Mouse (Mus musculus): ENCODE measurements around the gene Sox1. TPM values are rescaled to one million over a fixed set of nuclear protein-coding genes. Genes with fewer than 3 reads are reported as not detected.

The Sox1 gene
- polyA plus RNA-seq, 1 experiment from 2014 or later, result 2.5 TPM

GRCm38 (mm10) chr8:12383979-12384890 lies 10.9 kb upstream of the Sox1 start:
- H3K27me3 ChIP-seq (ENCODE audit: insufficient read depth, poor library complexity, severe bottlenecking), result peaks cover 100% of the 10 kb centered on the region
- peak; percentile 69 for DNase-seq (ENCODE audit: low spot score)
- under 1% methylated on average over 34 of the region's 34 CpGs for WGBS
- H3K4me1 ChIP-seq (replicated peaks), result peaks cover 61% of the 10 kb centered on the region
- peak overlapping the region; percentile 87 for H3K27ac ChIP-seq
- no peaks in the 10 kb centered on the region for H3K9me3 ChIP-seq
- H3K36me3 ChIP-seq, result no peaks in the 10 kb centered on the region
- H3K4me3 ChIP-seq, result peak overlapping the region; percentile 56

DNA sequence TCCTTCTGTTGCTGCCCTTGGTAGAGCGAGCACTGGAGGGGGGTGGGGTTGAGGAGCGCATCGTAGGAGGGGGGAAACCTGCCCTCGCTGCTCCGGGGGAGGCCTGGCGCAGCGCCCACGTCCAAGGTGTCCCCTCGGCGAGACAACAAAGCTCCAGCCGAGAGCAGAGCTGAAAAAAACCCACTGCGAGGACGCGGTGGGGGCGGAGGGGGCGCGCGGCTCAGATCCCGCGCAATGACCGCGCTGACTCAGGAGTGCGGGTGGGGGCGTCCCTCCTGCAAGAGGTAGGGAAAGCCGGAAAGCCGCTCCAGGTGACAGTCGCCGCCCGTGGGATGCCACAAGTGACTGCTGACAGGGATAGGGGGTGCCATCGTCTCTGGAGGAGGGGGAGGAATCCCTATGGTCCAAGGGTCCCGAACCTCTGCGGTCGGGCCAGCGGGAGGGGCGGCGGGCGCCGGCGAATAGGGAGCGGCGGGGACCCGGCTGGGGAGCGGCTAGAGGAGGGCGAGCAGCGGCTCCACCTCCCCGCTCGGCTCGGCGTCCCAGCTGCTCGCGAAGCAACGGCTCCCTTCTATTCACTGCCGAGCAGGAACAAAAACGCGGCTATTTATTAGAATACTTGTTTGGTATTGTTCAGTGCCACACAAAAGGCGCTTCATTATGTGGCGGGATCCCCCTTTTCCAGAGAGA lies 10.0 kb upstream of the Sox1 start:
- WGBS, result under 1% methylated on average over 57 of the region's 57 CpGs
- H3K27me3 ChIP-seq (ENCODE audit: insufficient read depth, poor library complexity, severe bottlenecking), result peaks cover 100% of the 10 kb centered on the region
- H3K9me3 ChIP-seq, result no peaks in the 10 kb centered on the region
- H3K4me1 ChIP-seq (replicated peaks), result peaks cover 67% of the 10 kb centered on the region
- no peaks in the 10 kb centered on the region for H3K36me3 ChIP-seq
- H3K4me3 ChIP-seq, result peak overlapping the region; percentile 56
- DNase-seq (ENCODE audit: low spot score), result no peak
- H3K27ac ChIP-seq, result peak overlapping the region; percentile 87

- peak overlapping the region; percentile 56 for H3K4me3 ChIP-seq
- peak overlapping the region; percentile 87 for H3K27ac ChIP-seq
- DNase-seq (ENCODE audit: low spot score), result peak; percentile 67
- no peaks in the 10 kb centered on the region for H3K36me3 ChIP-seq
- peaks cover 100% of the 10 kb centered on the region for H3K27me3 ChIP-seq (ENCODE audit: insufficient read depth, poor library complexity, severe bottlenecking)
- under 1% methylated on average over 74 of the region's 74 CpGs for WGBS
- H3K4me1 ChIP-seq (replicated peaks), result peaks cover 74% of the 10 kb centered on the region
- H3K9me3 ChIP-seq, result no peaks in the 10 kb centered on the region
Observed at GRCm38 (mm10) chr8:12385686-12386488, 9.2 kb upstream of the Sox1 start.

DNA sequence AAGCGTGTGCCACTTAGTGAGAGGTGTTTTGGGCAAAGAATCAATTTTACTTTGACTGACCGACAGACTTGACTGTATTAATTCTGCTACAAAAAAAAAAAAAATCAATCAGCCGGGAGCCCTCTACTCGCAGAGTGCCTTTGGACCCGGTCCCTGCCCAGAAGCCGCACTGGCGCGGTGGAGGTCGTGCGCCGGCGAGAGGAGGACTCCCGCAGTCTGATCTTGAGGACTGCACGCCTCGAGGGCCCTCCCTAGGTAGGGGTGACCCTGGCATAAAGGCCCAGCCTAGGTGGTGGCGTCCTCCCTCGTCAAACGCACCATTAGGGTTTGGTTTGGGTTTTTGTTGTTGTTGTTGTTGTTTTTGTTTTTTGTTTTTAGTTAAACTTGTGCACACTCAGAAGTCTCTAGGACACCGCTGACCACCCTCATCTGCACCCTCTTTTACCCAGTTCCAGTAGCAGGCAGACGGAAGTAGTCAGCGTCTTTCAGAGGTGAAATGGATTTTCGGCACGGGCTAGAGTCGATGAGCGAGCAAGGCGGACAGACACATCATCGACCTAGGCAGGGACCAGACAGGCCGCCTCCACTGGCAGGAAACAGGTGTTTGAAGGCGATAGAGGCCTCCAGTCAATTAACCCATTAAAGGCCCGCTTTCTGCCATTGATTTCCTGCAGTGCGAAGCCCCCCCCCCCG lies 8.4 kb upstream of the Sox1 start:
- under 1% methylated on average over 32 of the region's 32 CpGs for WGBS
- no peaks in the 10 kb centered on the region for H3K36me3 ChIP-seq
- H3K4me1 ChIP-seq (replicated peaks), result peaks cover 82% of the 10 kb centered on the region
- H3K27me3 ChIP-seq (ENCODE audit: insufficient read depth, poor library complexity, severe bottlenecking), result peaks cover 100% of the 10 kb centered on the region
- H3K9me3 ChIP-seq, result no peaks in the 10 kb centered on the region
- peak overlapping the region; percentile 87 for H3K27ac ChIP-seq
- H3K4me3 ChIP-seq, result peak overlapping the region; percentile 56
- peak; percentile 54 for DNase-seq (ENCODE audit: low spot score)

GRCm38 (mm10) chr8:12387223-12387860 lies 7.8 kb upstream of the Sox1 start:
- peaks cover 85% of the 10 kb centered on the region for H3K4me1 ChIP-seq (replicated peaks)
- H3K36me3 ChIP-seq, result no peaks in the 10 kb centered on the region
- H3K27ac ChIP-seq, result peak overlapping the region; percentile 87
- peak overlapping the region; percentile 56 for H3K4me3 ChIP-seq
- peaks cover 100% of the 10 kb centered on the region for H3K27me3 ChIP-seq (ENCODE audit: insufficient read depth, poor library complexity, severe bottlenecking)
- WGBS, result 1% methylated on average over 13 of the region's 13 CpGs
- DNase-seq (ENCODE audit: low spot score), result no peak
- no peaks in the 10 kb centered on the region for H3K9me3 ChIP-seq

DNA sequence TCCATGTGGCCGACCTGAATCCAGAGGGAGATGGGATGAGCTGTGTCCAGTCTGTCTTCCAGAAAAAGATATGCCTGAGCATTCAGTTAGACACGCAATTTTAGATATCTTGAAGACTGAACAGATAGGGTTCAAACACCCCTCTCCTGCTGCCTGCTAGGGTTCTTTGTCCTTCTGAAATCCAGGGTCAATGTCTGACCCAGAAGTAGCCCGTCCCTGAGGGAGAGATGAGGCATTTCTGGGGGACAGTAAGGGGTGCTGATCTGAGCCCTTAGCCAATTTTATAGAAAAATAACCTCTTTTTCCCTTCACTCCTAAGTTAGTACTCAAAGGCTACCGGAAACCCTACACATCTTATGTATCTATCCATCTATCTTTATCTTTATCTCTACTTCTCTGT lies 7.2 kb upstream of the Sox1 start:
- Histone ChIP-seq H3K4me3 (peak overlapping the region; percentile 56), H3K27ac (peak overlapping the region; percentile 87), H3K36me3 (no peaks in the 10 kb centered on the region), H3K4me1 (replicated peaks) (peaks cover 83% of the 10 kb centered on the region), H3K27me3 (ENCODE audit: insufficient read depth, poor library complexity, severe bottlenecking) (peaks cover 100% of the 10 kb centered on the region), H3K9me3 (no peaks in the 10 kb centered on the region)
- DNase-seq (ENCODE audit: low spot score), result no peak
- 6% methylated on average over 4 of the region's 4 CpGs for whole genome bisulfite sequencing

DNA sequence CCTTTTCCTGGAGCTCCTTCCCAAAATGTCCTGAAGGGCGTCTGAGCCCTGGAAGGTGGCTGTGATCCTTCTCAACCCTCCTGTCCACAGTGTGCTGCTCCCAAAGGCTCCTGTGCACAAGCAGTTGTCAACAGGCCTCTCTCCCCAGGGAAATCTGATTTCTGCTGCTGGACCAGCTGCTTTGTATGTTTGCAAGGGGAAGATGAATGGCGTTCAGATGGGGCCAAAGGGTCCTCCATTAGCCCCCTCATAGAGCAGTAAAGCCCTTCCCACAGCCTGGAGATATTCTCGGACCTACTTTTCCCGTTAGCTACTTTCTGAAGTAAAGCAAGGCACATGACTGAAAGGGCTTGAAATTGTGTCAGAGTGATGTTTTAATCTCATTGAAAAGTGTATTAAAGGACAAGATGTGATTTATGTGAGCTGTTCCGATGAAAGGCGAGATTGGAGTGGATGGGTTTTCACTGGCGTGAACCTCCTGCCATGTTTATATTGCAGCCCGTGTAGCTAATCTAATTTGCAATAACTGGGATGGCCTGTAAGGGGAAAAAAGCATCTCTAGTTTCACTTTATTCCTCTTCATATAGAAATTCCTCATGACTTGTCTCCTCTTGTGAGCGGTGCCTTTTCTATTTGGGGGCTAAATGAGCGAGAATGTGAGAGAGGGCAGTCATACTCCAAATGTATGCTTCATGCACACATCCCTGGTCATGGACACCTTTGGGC lies 6.5 kb upstream of the Sox1 start:
- Histone ChIP-seq H3K9me3 (no peaks in the 10 kb centered on the region), H3K27me3 (ENCODE audit: insufficient read depth, poor library complexity, severe bottlenecking) (peaks cover 100% of the 10 kb centered on the region), H3K36me3 (no peaks in the 10 kb centered on the region), H3K4me1 (replicated peaks) (peaks cover 83% of the 10 kb centered on the region), H3K27ac (peak overlapping the region; percentile 62), H3K4me3 (peak overlapping the region; percentile 56)
- peak; percentile 48 for DNase-seq (ENCODE audit: low spot score)
- WGBS, result 6% methylated on average over 10 of the region's 10 CpGs

DNA sequence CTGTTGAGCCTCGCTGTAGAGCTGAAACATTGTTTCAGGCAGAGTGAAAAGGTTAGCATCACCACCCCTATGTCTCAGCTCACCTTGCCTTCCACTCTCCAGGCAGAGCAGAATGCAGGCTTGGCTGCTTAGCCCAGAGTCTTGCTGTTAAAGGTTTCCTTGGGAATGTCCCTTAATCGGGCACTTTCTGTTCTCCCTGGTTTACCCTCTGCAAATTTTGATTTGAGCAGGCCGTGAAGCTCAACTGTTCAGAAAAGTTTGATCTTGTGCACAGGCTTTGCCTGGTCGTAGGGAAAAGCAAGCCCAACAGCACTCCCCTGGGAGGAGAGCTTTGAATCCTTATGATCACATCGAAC lies 6.0 kb upstream of the Sox1 start:
- WGBS, result 1% methylated on average over 5 of the region's 5 CpGs

GRCm38 (mm10) chr8:12389801-12390639 lies 5.1 kb upstream of the Sox1 start:
- H3K27ac ChIP-seq, result peak overlapping the region; percentile 36; the same call in 1 of the 2 replicates
- DNase-seq (ENCODE audit: low spot score), result peak; percentile 56
- peaks cover 100% of the 10 kb centered on the region for H3K27me3 ChIP-seq (ENCODE audit: insufficient read depth, poor library complexity, severe bottlenecking)
- H3K9me3 ChIP-seq, result no peaks in the 10 kb centered on the region
- H3K4me3 ChIP-seq, result peak overlapping the region; percentile 36
- 1% methylated on average over 29 of the region's 29 CpGs for WGBS
- H3K4me1 ChIP-seq (replicated peaks), result peaks cover 83% of the 10 kb centered on the region
- no peaks in the 10 kb centered on the region for H3K36me3 ChIP-seq

More for the DNA sequence above, 6.0 kb upstream of the Sox1 start:
- Histone ChIP-seq H3K36me3 (no peaks in the 10 kb centered on the region), H3K4me1 (replicated peaks) (peaks cover 83% of the 10 kb centered on the region), H3K9me3 (no peaks in the 10 kb centered on the region), H3K27ac (no peak overlapping the region), H3K4me3 (0 out of 2 replicates have a peak overlapping the region, but pooled peaks have one; percentile 9), H3K27me3 (ENCODE audit: insufficient read depth, poor library complexity, severe bottlenecking) (peaks cover 100% of the 10 kb centered on the region)
- peak; percentile 45 for DNase-seq (ENCODE audit: low spot score)

DNA sequence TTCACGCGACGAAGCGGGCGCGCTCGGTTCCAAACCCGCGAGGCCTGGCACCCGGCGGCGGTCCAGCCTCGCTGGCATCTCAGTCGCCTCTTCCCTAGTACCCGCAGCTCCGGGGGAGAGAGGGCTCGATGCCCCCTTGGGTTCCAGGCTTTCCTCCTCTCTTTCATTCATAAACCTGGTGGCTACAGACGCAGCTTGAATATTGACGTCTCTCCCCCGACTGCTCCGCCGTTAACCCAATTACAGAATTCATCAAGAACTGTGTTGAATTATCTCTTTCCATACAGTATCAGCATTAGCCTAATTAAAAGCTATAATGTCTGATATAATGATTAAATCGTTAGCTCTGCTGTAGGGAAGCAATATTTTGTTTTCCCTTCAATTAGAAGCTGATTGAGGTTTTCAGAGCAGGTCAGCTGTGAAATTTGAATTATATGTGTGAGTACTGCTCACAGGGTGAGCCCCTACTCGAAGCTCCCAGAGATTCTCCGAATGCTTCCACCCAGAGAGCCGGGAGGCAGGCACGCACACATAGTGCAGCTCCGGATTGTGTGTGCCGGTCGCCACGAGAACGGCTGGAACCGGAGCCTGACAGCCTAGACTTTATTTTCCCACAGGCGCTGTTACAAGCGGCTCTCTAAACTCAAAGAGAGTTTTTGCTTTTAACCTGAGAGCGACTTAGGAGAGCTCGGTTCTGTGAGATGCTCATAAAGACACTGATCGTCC lies 4.3 kb upstream of the Sox1 start:
- Histone ChIP-seq H3K27me3 (ENCODE audit: insufficient read depth, poor library complexity, severe bottlenecking) (peaks cover 100% of the 10 kb centered on the region), H3K27ac (peak overlapping the region; percentile 36; the same call in 1 of the 2 replicates)
- WGBS, result 1% methylated on average over 38 of the region's 38 CpGs

More for the DNA sequence above, 4.3 kb upstream of the Sox1 start:
- H3K9me3 ChIP-seq, result no peaks in the 10 kb centered on the region
- H3K4me3 ChIP-seq, result peak overlapping the region; percentile 36
- H3K4me1 ChIP-seq (replicated peaks), result peaks cover 82% of the 10 kb centered on the region
- H3K36me3 ChIP-seq, result no peaks in the 10 kb centered on the region
- DNase-seq (ENCODE audit: low spot score), result peak; percentile 53
